Mouse (Mus musculus) stomach, embryonic 14.5 days (tissue): ENCODE measurements around the gene Accsl. TPM values are rescaled to one million over a fixed set of nuclear protein-coding genes. Genes with fewer than 3 reads are reported as not detected.

Source experiments
- polyA plus RNA-seq: library from polyadenylated mRNA; unstranded; fragments of >200 nt; fragmentation: Nextera tagmentation; extraction: Ambion mirVana; gene quantifications from 2 replicates; pipeline ENCODE4 v1.2.1, GENCODE M21; 2014

Accsl gene
- polyA plus RNA-seq, 1 experiment from 2014 or later, result 0.51 TPM

Other genes starting within 250 kb of the Accsl start
- gene Alx4, start 226.8 kb downstream of the Accsl start, polyA plus RNA-seq, result 0.06 TPM in 1 of 2 replicates, not detected in the other
- 110 and 113 TPM in 2 replicates for gene Ext2, start 46.6 kb downstream of the Accsl start, polyA plus RNA-seq
- gene Accs, start 19.2 kb downstream of the Accsl start, polyA plus RNA-seq, result 9.4 and 11.3 TPM in 2 replicates
- gene Gm13889, start 88.0 kb upstream of the Accsl start, polyA plus RNA-seq, result 26.1 and 26.8 TPM in 2 replicates
- not detected in 2 replicates for gene Gm27027, start 127.2 kb upstream of the Accsl start, polyA plus RNA-seq
- gene Alkbh3, start 141.7 kb upstream of the Accsl start, polyA plus RNA-seq, result 70.1 and 70.6 TPM in 2 replicates